Mouse (Mus musculus) heart, postnatal 0 days (tissue): Measurements from ENCODE around the gene Tm9sf2. TPM values are rescaled to one million over a fixed set of nuclear protein-coding genes. Genes with fewer than 3 reads are reported as not detected.

Experiments used
- ATAC-seq: fragments of 200-750 bp; cut with Nextera tagmentation; 2 replicates; pipeline ENCODE4 v1.8.0; 2017; ENCODE audit warnings: low read depth, moderate number of reproducible peaks, moderate library complexity; ENCODE audit not compliant: insufficient read depth
- DNase-seq: peaks from one replicate; pipeline ENCODE4 v3.0.0-alpha.2; 2016; ENCODE audit warnings: low spot score
- H3K27ac ChIP-seq: fragments of 300-500 bp; sonication (generic); 2 replicates; pipeline ENCODE4 v1.5.1; 2014; ENCODE audit warnings: low read depth, mild to moderate bottlenecking
- H3K27me3 ChIP-seq: fragments of 300-500 bp; sonication (generic); 2 replicates; pipeline ENCODE4 v1.6.1; 2014; ENCODE audit warnings: low read length, mixed read lengths; ENCODE audit not compliant: control insufficient read depth, insufficient read depth
- H3K36me3 ChIP-seq: fragments of 300-500 bp; sonication (generic); replicated peaks from 2 replicates; pipeline ENCODE4 v1.6.1; 2014; ENCODE audit warnings: low read length, mixed read lengths; ENCODE audit not compliant: control insufficient read depth, insufficient read depth
- H3K4me1 ChIP-seq: fragments of 300-500 bp; sonication (generic); 2 replicates; pipeline ENCODE4 v1.6.1; 2014; ENCODE audit warnings: antibody characterized with exemption; ENCODE audit not compliant: control insufficient read depth, insufficient read depth
- H3K4me2 ChIP-seq: fragments of 300-500 bp; sonication (generic); 2 replicates; pipeline ENCODE4 v1.6.1; 2014; ENCODE audit warnings: low read depth, mild to moderate bottlenecking, low read length, moderate library complexity
- H3K4me3 ChIP-seq: fragments of 300-500 bp; sonication (generic); 2 replicates; pipeline ENCODE4 v1.5.1; 2014; ENCODE audit warnings: low read depth, low read length
- H3K9ac ChIP-seq: fragments of 300-500 bp; sonication (generic); replicated peaks from 2 replicates; pipeline ENCODE4 v1.6.1; 2014; ENCODE audit warnings: low read depth, low read length, mixed read lengths
- H3K9me3 ChIP-seq: fragments of 300-500 bp; sonication (generic); replicated peaks from 2 replicates; pipeline ENCODE4 v1.6.1; 2016; ENCODE audit warnings: low read length; ENCODE audit not compliant: control insufficient read depth
- CTCF ChIP-seq: IDR thresholded peaks from 2 replicates; pipeline ENCODE4 v1.5.1; 2016; ENCODE audit warnings: antibody characterized with exemption, control low read depth, low read depth
- EP300 ChIP-seq: IDR thresholded peaks from 2 replicates; pipeline ENCODE4 v1.6.1; 2016; ENCODE audit warnings: antibody characterized with exemption, low read depth
- WGBS: fragments of 180-500 bp; shearing (Covaris S2); extraction: QIAGEN DNeasy Blood & Tissue Kit; methylation state at CpG from one replicate; pipeline ENCODE4 v1.1.7; 2014; 5-methylcytosine and 5-hydroxymethylcytosine counted together
- polyA plus RNA-seq: library from polyadenylated mRNA; unstranded; fragments of >200 nt; fragmentation: Nextera tagmentation; extraction: Ambion mirVana; gene quantifications from 2 replicates; pipeline ENCODE4 v1.2.1, GENCODE M21; 2015
- total RNA-seq: library from RNA; depleted of rRNA; stranded (reverse); fragments of >200 nt; gene quantifications from 2 replicates; pipeline ENCODE4 v1.2.3, GENCODE M21; 2014; ENCODE audit warnings: low replicate concordance; rRNA removed

Tm9sf2 gene
- total and polyA plus RNA-seq, 2 experiments from 2014 or later, result 104 to 117 TPM

GRCm38 (mm10) chr14:122209177-122209576, 102.3 kb downstream of the Tm9sf2 start:
- H3K9me3 ChIP-seq, result no peaks in the 10 kb centered on the region
- TF ChIP-seq EP300 (no peak), CTCF (no peak)
- ATAC-seq (no peak), DNase-seq (no peak)
- H3K4me2 ChIP-seq, result no peak overlapping the region
- no peak overlapping the region for H3K4me3 ChIP-seq
- H3K27ac ChIP-seq, result no peak overlapping the region
- H3K36me3 ChIP-seq, result no peaks in the 10 kb centered on the region
- H3K4me1 ChIP-seq, result no peaks in the 10 kb centered on the region
- H3K27me3 ChIP-seq, result no peaks in the 10 kb centered on the region
- no peak overlapping the region for H3K9ac ChIP-seq
- 77% methylated on average over 5 of the region's 5 CpGs for WGBS

Other genes starting within 250 kb of the Tm9sf2 start
- gene Ubac2, start 228.4 kb upstream of the Tm9sf2 start, total RNA-seq, result 55.5 and 66.8 TPM in 2 replicates
- 38.7 and 39.4 TPM in 2 replicates for gene Ubac2, start 228.4 kb upstream of the Tm9sf2 start, polyA plus RNA-seq
- gene Gpr18, start 191.3 kb upstream of the Tm9sf2 start, total RNA-seq, result not detected in 2 replicates
- gene Gpr18, start 191.3 kb upstream of the Tm9sf2 start, polyA plus RNA-seq, result 0.07 and 0.10 TPM in 2 replicates
- 1.3 and 1.5 TPM in 2 replicates for gene Gpr183, start 141.8 kb upstream of the Tm9sf2 start, total RNA-seq
- gene Gpr183, start 141.8 kb upstream of the Tm9sf2 start, polyA plus RNA-seq, result 0.89 and 1.1 TPM in 2 replicates
- gene Timm8a2, start 72.4 kb upstream of the Tm9sf2 start, total RNA-seq, result not detected in 2 replicates
- not detected in 2 replicates for gene Timm8a2, start 72.4 kb upstream of the Tm9sf2 start, polyA plus RNA-seq
- gene Clybl, start 74.7 kb downstream of the Tm9sf2 start, total RNA-seq, result 74.5 and 74.6 TPM in 2 replicates
- gene Clybl, start 74.7 kb downstream of the Tm9sf2 start, polyA plus RNA-seq, result 111 and 117 TPM in 2 replicates